Mouse (Mus musculus) small intestine, adult 2 months (tissue): ENCODE results near the gene Thrap3.

Source experiments
- CTCF ChIP-seq: fragments of 200-500 bp; IDR thresholded peaks from 2 replicates; pipeline ENCODE4 v1.5.1; 2012; ENCODE audit warnings: low read depth, mild to moderate bottlenecking, control low read depth, inconsistent platforms, low read length, moderate library complexity, mixed read lengths; ENCODE audit not compliant: insufficient replicate concordance, insufficient read length; ENCODE audit errors: extremely low read depth
- POLR2A ChIP-seq: fragments of 200-500 bp; IDR thresholded peaks from 2 replicates; pipeline ENCODE4 v1.6.1; 2012; ENCODE audit warnings: low read depth, mild to moderate bottlenecking, control low read depth, inconsistent platforms, low read length, moderate library complexity

DNA sequence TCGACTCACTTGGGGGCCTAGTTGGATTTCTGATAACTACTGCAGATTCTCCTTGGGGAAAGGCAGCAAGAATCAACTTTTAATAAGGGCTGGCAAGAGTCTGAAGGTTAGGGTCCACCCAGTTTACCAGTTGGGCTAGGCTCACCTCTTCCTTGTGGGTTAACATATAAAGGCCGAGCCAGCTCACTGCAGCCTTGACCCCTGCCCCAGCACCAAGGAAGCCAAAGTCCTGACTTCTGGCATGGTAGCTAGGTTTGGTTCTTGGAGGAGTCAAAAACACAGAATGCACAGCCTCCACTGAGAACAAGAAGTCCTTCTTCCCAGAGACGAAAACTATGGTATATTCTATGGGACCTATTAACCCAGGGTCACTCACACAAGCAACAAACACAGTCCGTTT, 38.9 kb downstream of the Thrap3 start:
- TF ChIP-seq POLR2A = no peak
- TF ChIP-seq CTCF = no peak
